Comparison of ENCODE assay signal across 8 mouse cellular contexts in the genomic region with DNA sequence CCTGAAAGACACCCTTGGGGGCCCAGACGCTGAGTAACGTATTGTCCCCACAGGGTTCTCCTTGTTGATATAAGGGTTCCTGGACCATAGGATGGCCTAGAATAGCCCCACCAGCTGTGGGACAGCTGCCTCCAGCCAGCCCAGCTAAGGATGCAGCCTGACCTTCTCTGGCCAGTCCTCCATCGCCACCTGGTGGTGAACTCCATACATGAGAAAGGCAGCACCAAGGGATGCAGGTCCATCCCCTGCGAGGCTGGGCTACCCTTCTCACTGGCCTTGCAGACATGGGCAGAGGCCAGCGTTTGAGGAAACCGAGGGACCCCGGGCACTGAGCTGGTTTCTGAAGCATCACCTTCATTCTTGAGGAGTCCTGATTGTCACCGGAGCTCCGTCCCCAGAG. TPM values are rescaled to one million over a fixed set of nuclear protein-coding genes. Genes with fewer than 3 reads are reported as not detected.
DNase-seq lines count a peak whose midpoint lies in the region; TF ChIP-seq lines count a peak whose summit lies in the region.

No protein-coding gene starts in this region.

- H3K4me3 ChIP-seq in left cerebral cortex, adult 2 months = no peak overlapping the region

- TF ChIP-seq CTCF in left cerebral cortex, adult 2 months (IDR thresholded peaks at IDR 0.05) = peak; percentile 93

- H3K27ac ChIP-seq in left cerebral cortex, adult 2 months = no peak overlapping the region

- DNase-seq in R1 (ENCODE audit: low read depth, low spot score) = peak; percentile 59
- peak; percentile 91 to 96 for DNase-seq in cerebellum, postnatal 14 days
- peak; percentile 79 to 81 for DNase-seq in frontal cortex, postnatal 36 days (ENCODE audit: low spot score in 2 of 2)
- DNase-seq in hindlimb bud, embryonic 11.5 days (ENCODE audit: extremely low spot score, low read depth, low spot score) = peak; percentile 67
- peak; percentile 80 to 87 for DNase-seq in left cerebral cortex, adult 2 months (ENCODE audit: extremely low spot score in 1 of 2, low spot score in 2 of 2)
- peak; percentile 90 for DNase-seq in mesoderm, embryonic 11.5 days (ENCODE audit: low read depth, low spot score)
- DNase-seq in right cerebral cortex, postnatal 4 days = peak; percentile 90
- peak; percentile 59 for DNase-seq in yolk sac, embryonic 10.5 days (ENCODE audit: low spot score)

- intact Hi-C loops in left cerebral cortex, adult 2 months (cut with DNase I) = loop anchor here (1.0 to 5.0 kb wide), 3 partner anchors 61 to 328 kb away; no protein-coding TSS in a partner anchor

RNA-seq across cellular contexts. Expression of gene A530016L24Rik, which starts 15.5 kb away (rescaled TPM):
- not detected for total RNA-seq in left cerebral cortex, adult 2 months (2021)

RNA-seq across cellular contexts. Expression of gene Tmem179, which starts 42.8 kb away (rescaled TPM):
- total RNA-seq in left cerebral cortex, adult 2 months (2021) = 100 to 1,000 TPM; 122 TPM
